Mouse (Mus musculus): ENCODE measurements around the gene Lbr. TPM values are rescaled to one million over a fixed set of nuclear protein-coding genes. Genes with fewer than 3 reads are reported as not detected.

Gene Lbr
- polyA plus RNA-seq, 1 experiment from 2014 or later: 129 TPM

DNA sequence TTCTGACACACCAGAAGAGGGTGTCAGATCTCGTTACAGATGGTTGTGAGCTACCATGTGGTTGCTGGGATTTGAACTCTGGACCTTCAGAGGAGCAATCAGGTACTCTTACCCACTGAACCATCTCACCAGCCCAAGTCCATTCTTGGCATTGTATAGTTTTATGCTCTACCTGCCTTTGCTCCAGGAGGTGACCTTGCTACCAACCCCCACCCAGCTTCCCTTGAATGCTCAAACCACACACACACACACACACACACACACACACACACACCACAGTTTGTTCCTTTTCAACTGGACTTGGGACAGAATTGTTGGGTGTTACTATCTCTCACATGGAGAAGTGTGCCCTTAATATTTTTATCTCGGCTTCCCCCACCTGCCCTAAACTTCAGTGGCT, 13.5 kb upstream of the Lbr start:
- no peak overlapping the region for H3K4me3 ChIP-seq (ENCODE audit: low read length)
- 79% methylated on average over 2 of the region's 2 CpGs for WGBS
- 0 out of 2 replicates have a peak, but pooled peaks cover 2% of the 10 kb centered on the region for H3K27me3 ChIP-seq (ENCODE audit: control insufficient read depth, insufficient read depth, low read length)
- no peak overlapping the region for H3K27ac ChIP-seq (ENCODE audit: low read depth, low read length)
- ATAC-seq (ENCODE audit: low FRiP score, low TSS enrichment): no peak
- no peaks in the 10 kb centered on the region for H3K36me3 ChIP-seq (ENCODE audit: control insufficient read depth, insufficient read depth, low read length)
- H3K4me2 ChIP-seq (replicated peaks; ENCODE audit: low read depth, low read length): no peak overlapping the region
- H3K4me1 ChIP-seq (ENCODE audit: control insufficient read depth, insufficient read depth, low read length): peaks cover 14% of the 10 kb centered on the region
- no peaks in the 10 kb centered on the region for H3K9me3 ChIP-seq (ENCODE audit: control insufficient read depth, low read length)
- no peak overlapping the region for H3K9ac ChIP-seq (ENCODE audit: low read depth, low read length)

DNA sequence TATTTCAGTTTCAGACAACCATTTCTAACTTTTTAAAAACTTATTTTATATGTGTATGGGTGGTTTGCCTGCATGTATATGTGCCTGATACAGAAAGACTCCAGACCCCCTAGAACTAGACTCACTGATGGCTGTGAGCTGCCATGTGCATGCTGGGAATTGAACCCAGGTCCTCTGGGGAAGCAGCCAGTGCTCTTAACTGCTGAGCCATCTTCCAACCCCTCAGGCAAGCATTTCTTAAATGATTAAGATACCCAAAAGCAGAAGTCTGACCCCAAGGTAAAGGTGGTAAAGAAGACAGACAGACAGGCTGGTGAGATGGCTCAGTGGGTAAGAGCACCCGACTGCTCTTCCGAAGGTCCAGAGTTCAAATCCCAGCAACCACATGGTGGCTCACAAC, 12.0 kb upstream of the Lbr start:
- Histone ChIP-seq H3K27me3 (ENCODE audit: control insufficient read depth, insufficient read depth, low read length) (0 out of 2 replicates have a peak, but pooled peaks cover 2% of the 10 kb centered on the region), H3K4me1 (ENCODE audit: control insufficient read depth, insufficient read depth, low read length) (peaks cover 9% of the 10 kb centered on the region), H3K27ac (ENCODE audit: low read depth, low read length) (no peak overlapping the region), H3K36me3 (ENCODE audit: control insufficient read depth, insufficient read depth, low read length) (no peaks in the 10 kb centered on the region), H3K9me3 (ENCODE audit: control insufficient read depth, low read length) (no peaks in the 10 kb centered on the region), H3K9ac (ENCODE audit: low read depth, low read length) (no peak overlapping the region), H3K4me2 (replicated peaks; ENCODE audit: low read depth, low read length) (no peak overlapping the region), H3K4me3 (ENCODE audit: low read length) (no peak overlapping the region)
- 100% methylated on average over 2 of the region's 2 CpGs for WGBS
- no peak for ATAC-seq (ENCODE audit: low FRiP score, low TSS enrichment)

DNA sequence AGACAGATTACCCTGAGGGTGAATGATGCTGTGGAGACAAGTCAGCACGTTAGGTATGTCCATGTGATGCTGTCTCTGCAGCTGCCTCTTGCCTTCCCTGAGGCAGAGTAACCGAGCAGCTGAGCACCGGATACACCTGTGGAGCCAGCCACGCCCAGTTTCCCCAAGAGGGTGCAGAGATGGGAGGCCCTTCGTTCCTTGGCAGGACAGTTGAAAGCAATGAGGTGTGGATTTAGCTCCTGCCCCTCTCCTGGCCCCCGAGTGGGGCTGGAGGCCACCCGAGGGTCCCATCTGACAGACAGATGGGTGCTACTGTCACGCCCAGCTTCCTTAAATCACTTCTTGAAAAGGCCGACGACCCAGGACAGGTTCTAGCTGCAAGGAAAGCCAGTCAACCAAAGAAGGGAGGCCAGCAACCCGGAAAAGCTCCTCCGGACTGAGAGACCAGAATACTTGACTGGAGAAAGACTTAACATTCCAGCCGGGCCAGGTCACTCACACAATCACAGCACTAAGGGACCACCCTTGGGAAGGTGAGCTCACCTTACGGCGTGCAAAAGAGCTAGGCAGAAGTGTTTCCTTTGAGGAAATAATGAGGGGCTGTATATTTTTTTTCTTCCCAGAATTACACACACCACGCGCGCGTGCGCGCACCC, 10.4 kb upstream of the Lbr start:
- H3K4me1 ChIP-seq (ENCODE audit: control insufficient read depth, insufficient read depth, low read length): peaks cover 9% of the 10 kb centered on the region
- ATAC-seq (ENCODE audit: low FRiP score, low TSS enrichment): peak; percentile 81
- 0 out of 2 replicates have a peak, but pooled peaks cover 2% of the 10 kb centered on the region for H3K27me3 ChIP-seq (ENCODE audit: control insufficient read depth, insufficient read depth, low read length)
- peak overlapping the region; percentile 22; the same call in 1 of the 2 replicates for H3K4me3 ChIP-seq (ENCODE audit: low read length)
- H3K9ac ChIP-seq (ENCODE audit: low read depth, low read length): peak overlapping the region; percentile 34; the same call in 1 of the 2 replicates
- H3K9me3 ChIP-seq (ENCODE audit: control insufficient read depth, low read length): no peaks in the 10 kb centered on the region
- H3K4me2 ChIP-seq (replicated peaks; ENCODE audit: low read depth, low read length): peak overlapping the region; percentile 45
- H3K27ac ChIP-seq (ENCODE audit: low read depth, low read length): no peak overlapping the region
- 12% methylated on average over 21 of the region's 21 CpGs for WGBS
- no peaks in the 10 kb centered on the region for H3K36me3 ChIP-seq (ENCODE audit: control insufficient read depth, insufficient read depth, low read length)

DNA sequence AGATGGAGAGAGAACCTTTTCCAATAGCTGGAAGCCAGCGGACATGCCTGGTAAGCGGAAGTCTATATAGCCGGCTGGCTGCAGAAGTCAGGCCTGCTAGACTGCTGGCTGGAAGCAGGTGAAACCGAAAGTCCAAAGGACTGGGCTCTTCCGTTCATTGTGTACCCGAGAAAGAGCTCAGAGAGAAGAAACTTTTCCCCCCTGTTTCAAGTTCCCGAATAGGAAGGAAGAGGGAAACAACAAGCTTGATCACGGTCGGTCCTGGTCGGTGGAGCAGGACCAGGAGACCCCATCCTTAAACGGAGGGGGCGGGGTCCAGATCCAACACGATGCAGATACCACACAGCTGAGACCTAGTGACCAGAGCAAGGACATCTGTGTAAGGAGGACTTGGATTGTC, 9.6 kb upstream of the Lbr start:
- 48% methylated on average over 13 of the region's 13 CpGs for WGBS

DNA sequence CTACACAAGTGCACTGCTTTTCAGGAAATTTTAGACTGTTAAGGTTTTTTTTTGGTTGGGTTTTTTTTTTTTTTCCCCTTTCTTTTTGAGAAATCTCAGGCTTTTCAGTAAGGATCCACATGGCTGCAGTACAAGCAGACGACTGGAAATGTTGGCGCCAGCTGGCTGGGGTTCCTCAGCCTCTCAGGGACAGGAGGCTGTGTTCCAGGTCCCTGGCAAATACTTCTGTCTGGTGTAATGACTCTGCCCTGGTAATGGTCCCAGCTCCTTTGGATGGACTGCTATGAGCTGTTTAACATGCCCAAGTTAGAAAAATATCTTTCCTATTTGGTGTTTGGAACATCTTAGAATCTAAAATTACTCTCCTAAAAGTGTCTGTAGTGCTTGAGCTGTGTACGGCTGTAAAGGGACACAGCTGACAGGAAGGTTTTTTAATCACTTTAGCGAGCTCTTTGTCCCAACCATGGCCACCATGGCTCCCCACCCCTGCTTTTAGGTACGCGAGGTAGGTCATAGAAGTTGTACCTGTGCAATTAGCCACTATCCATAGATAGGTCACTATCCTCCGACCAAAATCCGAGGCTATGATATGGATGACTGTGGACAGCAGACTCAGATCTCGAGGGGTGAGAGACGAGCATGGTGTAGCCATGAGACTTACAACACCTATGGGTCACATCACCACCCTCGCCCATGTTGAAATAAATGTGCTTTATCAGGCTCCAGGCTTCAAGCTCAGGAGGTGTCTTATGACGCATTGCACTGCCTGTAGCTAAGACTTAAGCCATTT, 8.9 kb upstream of the Lbr start:
- no peak overlapping the region for H3K9ac ChIP-seq (ENCODE audit: low read depth, low read length)
- no peak overlapping the region for H3K4me3 ChIP-seq (ENCODE audit: low read length)
- no peak overlapping the region for H3K27ac ChIP-seq (ENCODE audit: low read depth, low read length)
- peaks cover 9% of the 10 kb centered on the region for H3K4me1 ChIP-seq (ENCODE audit: control insufficient read depth, insufficient read depth, low read length)
- H3K27me3 ChIP-seq (ENCODE audit: control insufficient read depth, insufficient read depth, low read length): 0 out of 2 replicates have a peak, but pooled peaks cover 2% of the 10 kb centered on the region
- ATAC-seq (ENCODE audit: low FRiP score, low TSS enrichment): no peak
- 92% methylated on average over 12 of the region's 12 CpGs for WGBS
- no peak overlapping the region for H3K4me2 ChIP-seq (replicated peaks; ENCODE audit: low read depth, low read length)
- H3K9me3 ChIP-seq (ENCODE audit: control insufficient read depth, low read length): no peaks in the 10 kb centered on the region
- H3K36me3 ChIP-seq (ENCODE audit: control insufficient read depth, insufficient read depth, low read length): no peaks in the 10 kb centered on the region

More for the DNA sequence above, 9.6 kb upstream of the Lbr start:
- 0 out of 2 replicates have a peak overlapping the region, but pooled peaks have one; percentile 24 for H3K27ac ChIP-seq (ENCODE audit: low read depth, low read length)
- peaks cover 9% of the 10 kb centered on the region for H3K4me1 ChIP-seq (ENCODE audit: control insufficient read depth, insufficient read depth, low read length)
- H3K36me3 ChIP-seq (ENCODE audit: control insufficient read depth, insufficient read depth, low read length): no peaks in the 10 kb centered on the region
- ATAC-seq (ENCODE audit: low FRiP score, low TSS enrichment): peak; percentile 67
- H3K9me3 ChIP-seq (ENCODE audit: control insufficient read depth, low read length): no peaks in the 10 kb centered on the region
- H3K4me2 ChIP-seq (replicated peaks; ENCODE audit: low read depth, low read length): peak overlapping the region; percentile 45
- no peak overlapping the region for H3K9ac ChIP-seq (ENCODE audit: low read depth, low read length)
- H3K4me3 ChIP-seq (ENCODE audit: low read length): no peak overlapping the region
- H3K27me3 ChIP-seq (ENCODE audit: control insufficient read depth, insufficient read depth, low read length): 0 out of 2 replicates have a peak, but pooled peaks cover 2% of the 10 kb centered on the region

DNA sequence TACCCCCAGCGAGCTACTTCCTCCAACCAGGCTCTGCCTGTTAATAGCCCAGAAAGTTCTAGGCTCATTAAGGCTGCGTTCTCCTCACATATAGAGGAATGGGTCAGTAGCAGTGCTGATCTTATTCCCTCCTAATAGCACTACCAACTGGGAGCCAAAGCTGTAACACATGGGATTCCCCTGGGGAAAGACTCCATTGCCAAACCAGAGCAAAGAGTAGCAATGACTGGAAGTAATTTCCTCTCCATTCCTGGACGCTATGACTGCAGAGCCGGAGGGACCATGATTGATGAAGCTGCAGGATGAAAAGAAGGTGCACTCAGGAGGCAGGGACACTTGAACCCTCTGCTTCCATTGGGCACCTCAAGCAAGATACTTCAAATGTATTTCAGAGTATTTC, 7.6 kb upstream of the Lbr start:
- H3K36me3 ChIP-seq (ENCODE audit: control insufficient read depth, insufficient read depth, low read length): no peaks in the 10 kb centered on the region
- H3K27ac ChIP-seq (ENCODE audit: low read depth, low read length): no peak overlapping the region
- H3K4me3 ChIP-seq (ENCODE audit: low read length): no peak overlapping the region
- 84% methylated on average over 4 of the region's 4 CpGs for whole genome bisulfite sequencing
- no peaks in the 10 kb centered on the region for H3K9me3 ChIP-seq (ENCODE audit: control insufficient read depth, low read length)
- ATAC-seq (ENCODE audit: low FRiP score, low TSS enrichment): no peak
- no peak overlapping the region for H3K4me2 ChIP-seq (replicated peaks; ENCODE audit: low read depth, low read length)
- H3K4me1 ChIP-seq (ENCODE audit: control insufficient read depth, insufficient read depth, low read length): peaks cover 9% of the 10 kb centered on the region
- 0 out of 2 replicates have a peak, but pooled peaks cover 2% of the 10 kb centered on the region for H3K27me3 ChIP-seq (ENCODE audit: control insufficient read depth, insufficient read depth, low read length)
- H3K9ac ChIP-seq (ENCODE audit: low read depth, low read length): no peak overlapping the region

DNA sequence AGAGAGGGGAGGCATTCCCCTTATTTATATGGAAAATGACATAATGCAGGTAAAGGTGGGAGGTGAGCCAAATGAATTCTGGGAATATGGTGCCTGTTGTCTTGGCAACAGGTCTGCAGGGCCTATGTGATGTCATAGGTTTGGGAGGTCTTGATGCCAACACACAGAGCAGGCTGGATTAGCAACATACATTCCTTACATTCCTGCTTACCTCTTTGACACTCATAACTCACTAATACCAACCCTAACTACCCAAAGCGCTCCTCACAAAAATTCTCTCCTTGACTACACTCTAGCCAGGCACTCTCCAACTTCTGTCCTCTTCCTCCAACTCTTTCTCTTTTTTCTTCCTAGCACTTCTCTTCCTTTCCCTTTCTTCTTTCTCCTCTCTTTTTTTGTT, 5.4 kb upstream of the Lbr start:
- H3K9me3 ChIP-seq (ENCODE audit: control insufficient read depth, low read length): no peaks in the 10 kb centered on the region
- no peaks in the 10 kb centered on the region for H3K36me3 ChIP-seq (ENCODE audit: control insufficient read depth, insufficient read depth, low read length)
- H3K27ac ChIP-seq (ENCODE audit: low read depth, low read length): no peak overlapping the region
- no peak overlapping the region for H3K4me3 ChIP-seq (ENCODE audit: low read length)
- H3K4me2 ChIP-seq (replicated peaks; ENCODE audit: low read depth, low read length): no peak overlapping the region
- H3K9ac ChIP-seq (ENCODE audit: low read depth, low read length): no peak overlapping the region
- 91% methylated on average over 1 of the region's 1 CpGs for WGBS
- H3K4me1 ChIP-seq (ENCODE audit: control insufficient read depth, insufficient read depth, low read length): peaks cover 8% of the 10 kb centered on the region
- no peak for ATAC-seq (ENCODE audit: low FRiP score, low TSS enrichment)
- H3K27me3 ChIP-seq (ENCODE audit: control insufficient read depth, insufficient read depth, low read length): 0 out of 2 replicates have a peak, but pooled peaks cover 2% of the 10 kb centered on the region

DNA sequence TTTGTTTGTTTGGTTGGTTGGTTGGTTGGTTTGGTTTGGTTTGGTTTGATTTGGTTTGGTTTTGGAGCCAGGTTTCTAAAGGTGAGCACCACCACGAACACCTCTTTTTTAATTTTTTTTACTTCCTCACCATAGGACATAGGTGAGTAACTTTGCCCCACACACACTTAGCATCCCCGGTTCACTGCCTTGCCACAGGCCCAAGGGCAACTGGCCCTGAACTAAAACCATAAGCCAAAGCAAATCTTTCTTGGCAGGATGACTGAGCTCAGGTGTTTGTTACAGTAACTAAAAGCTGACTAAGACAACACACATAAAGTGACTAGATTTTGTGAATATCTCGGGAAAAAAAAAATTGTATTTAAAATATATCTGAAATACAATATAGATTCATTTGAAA, 4.5 kb upstream of the Lbr start:
- Histone ChIP-seq H3K27ac (ENCODE audit: low read depth, low read length) (no peak overlapping the region), H3K4me1 (ENCODE audit: control insufficient read depth, insufficient read depth, low read length) (no peaks in the 10 kb centered on the region), H3K4me3 (ENCODE audit: low read length) (no peak overlapping the region), H3K4me2 (replicated peaks; ENCODE audit: low read depth, low read length) (no peak overlapping the region), H3K9me3 (ENCODE audit: control insufficient read depth, low read length) (no peaks in the 10 kb centered on the region), H3K36me3 (ENCODE audit: control insufficient read depth, insufficient read depth, low read length) (no peaks in the 10 kb centered on the region), H3K27me3 (ENCODE audit: control insufficient read depth, insufficient read depth, low read length) (no peaks in the 10 kb centered on the region), H3K9ac (ENCODE audit: low read depth, low read length) (no peak overlapping the region)
- ATAC-seq (ENCODE audit: low FRiP score, low TSS enrichment): no peak
- WGBS: 67% methylated on average over 3 of the region's 3 CpGs

DNA sequence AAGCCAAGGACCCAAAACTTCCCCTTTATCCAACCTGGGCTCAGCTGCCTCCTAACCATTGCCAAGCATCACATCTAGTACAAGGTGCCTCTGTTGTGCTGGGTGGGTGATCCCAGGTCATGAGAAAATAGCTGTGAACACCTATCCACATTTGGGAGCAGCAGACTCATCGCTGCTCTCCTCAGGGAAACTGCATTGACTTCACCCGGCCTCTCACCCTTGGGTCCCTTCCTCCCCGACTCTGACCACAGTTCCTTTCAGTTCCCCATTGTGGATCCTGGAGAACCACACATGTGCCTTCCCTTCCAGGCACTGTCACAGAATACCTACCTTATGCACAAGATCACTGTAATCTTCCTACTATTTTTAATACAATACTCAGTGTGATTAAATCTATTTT, 2.9 kb upstream of the Lbr start:
- Histone ChIP-seq H3K27me3 (ENCODE audit: control insufficient read depth, insufficient read depth, low read length) (no peaks in the 10 kb centered on the region), H3K4me1 (ENCODE audit: control insufficient read depth, insufficient read depth, low read length) (peaks cover 4% of the 10 kb centered on the region; the same call in 1 of the 2 replicates), H3K9ac (ENCODE audit: low read depth, low read length) (no peak overlapping the region), H3K27ac (ENCODE audit: low read depth, low read length) (no peak overlapping the region), H3K9me3 (ENCODE audit: control insufficient read depth, low read length) (no peaks in the 10 kb centered on the region), H3K36me3 (ENCODE audit: control insufficient read depth, insufficient read depth, low read length) (no peaks in the 10 kb centered on the region), H3K4me2 (replicated peaks; ENCODE audit: low read depth, low read length) (no peak overlapping the region), H3K4me3 (ENCODE audit: low read length) (no peak overlapping the region)
- 86% methylated on average over 3 of the region's 3 CpGs for WGBS
- ATAC-seq (ENCODE audit: low FRiP score, low TSS enrichment): no peak
